Mouse (Mus musculus): Measurements from ENCODE around the gene Pgpep1l.

DNA sequence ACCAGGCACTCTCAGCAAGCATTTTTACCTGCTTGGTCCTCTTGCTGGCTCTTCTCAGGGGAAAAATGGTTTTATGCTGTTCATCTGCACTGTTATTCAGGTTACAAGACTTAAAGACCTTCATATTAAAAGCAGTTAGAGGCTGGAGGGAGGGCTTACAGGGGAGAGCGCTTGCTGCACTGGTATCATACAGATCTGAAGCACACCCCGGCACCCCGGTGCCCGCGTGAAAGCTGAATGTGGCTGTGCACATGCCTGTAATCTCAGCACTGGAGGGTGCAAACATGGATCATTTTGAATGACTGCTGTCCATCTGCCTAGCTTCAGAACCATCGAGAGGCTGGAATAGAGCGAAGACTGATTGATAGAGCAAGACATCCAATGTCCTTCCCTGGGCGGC is 25.0 kb upstream of the Pgpep1l start:
- TF ChIP-seq POLR2A (IDR thresholded peaks at IDR 0.05; ENCODE audit: insufficient read length, low read depth) (no peak), USF1 (IDR thresholded peaks at IDR 0.05; ENCODE audit: low read depth) (no peak), CEBPB (IDR thresholded peaks at IDR 0.05; ENCODE audit: insufficient read depth, poor library complexity, severe bottlenecking) (no peak), E2F4 (IDR thresholded peaks at IDR 0.05; ENCODE audit: insufficient read depth) (no peak), POLR2AphosphoS2 (IDR thresholded peaks at IDR 0.05; ENCODE audit: insufficient read length, low read depth) (no peak), MAX (IDR thresholded peaks at IDR 0.05; ENCODE audit: low read depth) (no peak), REST (IDR thresholded peaks at IDR 0.05; ENCODE audit: insufficient read depth, insufficient read length) (no peak), TCF12 (IDR thresholded peaks at IDR 0.05; ENCODE audit: insufficient read depth, poor library complexity, severe bottlenecking) (no peak), SRF (IDR thresholded peaks at IDR 0.05; ENCODE audit: control insufficient read depth, insufficient read length, low read depth) (no peak)
